Mouse (Mus musculus): ENCODE measurements around the gene Gpr173. TPM values are rescaled to one million over a fixed set of nuclear protein-coding genes. Genes with fewer than 3 reads are reported as not detected.

Gene Gpr173
- polyA plus RNA-seq (2015; fragmentation: Illumina TruSeq; extraction: RNeasy Lipid Tissue Mini Kit (QIAGEN cat#74804); ENCODE audit: insufficient read depth, low replicate concordance) = 0.94 TPM

GRCm38 (mm10) chrX:152368397-152369273 is at the start of gene Gpr173:
Gpr173 (minus strand) TSS chrX:152368704.

GRCm38 (mm10) chrX:152342358-152342901 is 26.1 kb downstream of the Gpr173 start, which contains the start of gene Tspyl2:
Tspyl2 (minus strand) TSS chrX:152342425.

GRCm38 (mm10) chrX:152326996-152327688 is 41.4 kb downstream of the Gpr173 start, which contains the start of gene Kantr:
Kantr (minus strand) TSS chrX:152327495.

Other genes with a start within 250 kb of the Gpr173 start
- 4.8 TPM for gene Iqsec2, start 224.4 kb downstream of the Gpr173 start, polyA plus RNA-seq (2015; fragmentation: Illumina TruSeq; extraction: RNeasy Lipid Tissue Mini Kit (QIAGEN cat#74804); ENCODE audit: insufficient read depth, low replicate concordance)
- 29.0 TPM for gene Kdm5c, start 135.7 kb downstream of the Gpr173 start, polyA plus RNA-seq (2015; fragmentation: Illumina TruSeq; extraction: RNeasy Lipid Tissue Mini Kit (QIAGEN cat#74804); ENCODE audit: insufficient read depth, low replicate concordance)
- gene Kantr, start 41.2 kb downstream of the Gpr173 start, polyA plus RNA-seq (2015; fragmentation: Illumina TruSeq; extraction: RNeasy Lipid Tissue Mini Kit (QIAGEN cat#74804); ENCODE audit: insufficient read depth, low replicate concordance) = 20.1 TPM
- gene Tspyl2, start 26.3 kb downstream of the Gpr173 start, polyA plus RNA-seq (2015; fragmentation: Illumina TruSeq; extraction: RNeasy Lipid Tissue Mini Kit (QIAGEN cat#74804); ENCODE audit: insufficient read depth, low replicate concordance) = 51.7 TPM
- not detected for gene Cldn34a, start 194.6 kb upstream of the Gpr173 start, polyA plus RNA-seq (2015; fragmentation: Illumina TruSeq; extraction: RNeasy Lipid Tissue Mini Kit (QIAGEN cat#74804); ENCODE audit: insufficient read depth, low replicate concordance)

All from spleen, adult 10 weeks (tissue).